Mouse (Mus musculus): ENCODE data around the gene Slc9b1. TPM values are rescaled to one million over a fixed set of nuclear protein-coding genes. Genes with fewer than 3 reads are reported as not detected.

The Slc9b1 gene
- polyA plus RNA-seq, 1 experiment: not detected

DNA sequence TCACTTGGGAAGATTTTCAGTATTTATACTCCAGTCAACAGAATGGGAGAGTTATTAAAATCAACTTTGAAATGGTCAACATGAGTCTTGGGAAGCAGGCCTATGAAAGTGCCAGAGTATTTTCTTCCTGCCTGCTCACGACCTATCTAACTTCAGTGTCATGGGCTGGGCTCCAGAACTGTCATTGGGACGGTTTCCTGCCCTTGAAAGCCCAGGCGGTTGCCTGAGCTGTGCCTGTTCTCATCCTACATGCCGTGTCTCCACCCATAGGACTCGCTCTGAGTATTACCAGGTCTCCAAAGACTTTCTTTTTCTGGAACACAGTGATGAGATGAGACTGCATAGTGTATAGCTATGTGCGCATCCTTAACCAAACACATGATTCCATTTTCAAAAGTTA lies 45.4 kb downstream of the Slc9b1 start:
- WGBS: 63% methylated on average over 6 of the region's 6 CpGs
- no peak for TF ChIP-seq CTCF (IDR thresholded peaks at IDR 0.05; ENCODE audit: borderline replicate concordance, insufficient read depth, low read depth, low read length)
- no peak for TF ChIP-seq POLR2A (IDR thresholded peaks at IDR 0.05; ENCODE audit: borderline replicate concordance, insufficient read depth, low read length)
- Histone ChIP-seq H3K27me3 (ENCODE audit: control insufficient read depth, insufficient read depth, low read length) (no peaks in the 10 kb centered on the region), H3K27ac (ENCODE audit: insufficient read depth, low read length) (no peak overlapping the region), H3K4me3 (replicated peaks; ENCODE audit: insufficient read depth, low read depth, low read length) (no peak overlapping the region), H3K4me1 (ENCODE audit: control insufficient read depth, insufficient read depth, low read length) (no peaks in the 10 kb centered on the region)
- DNase-seq: no peak

GRCm38 (mm10) chr3:135395085-135395484 lies 47.3 kb downstream of the Slc9b1 start:
- TF ChIP-seq CTCF (IDR thresholded peaks at IDR 0.05; ENCODE audit: borderline replicate concordance, insufficient read depth, low read depth, low read length): no peak
- TF ChIP-seq POLR2A (IDR thresholded peaks at IDR 0.05; ENCODE audit: borderline replicate concordance, insufficient read depth, low read length): no peak
- H3K4me1 ChIP-seq (ENCODE audit: control insufficient read depth, insufficient read depth, low read length): no peaks in the 10 kb centered on the region
- no peak for DNase-seq
- no peak overlapping the region for H3K27ac ChIP-seq (ENCODE audit: insufficient read depth, low read length)
- 81% methylated on average over 5 of the region's 5 CpGs for WGBS
- H3K4me3 ChIP-seq (replicated peaks; ENCODE audit: insufficient read depth, low read depth, low read length): no peak overlapping the region
- H3K27me3 ChIP-seq (ENCODE audit: control insufficient read depth, insufficient read depth, low read length): no peaks in the 10 kb centered on the region

DNA sequence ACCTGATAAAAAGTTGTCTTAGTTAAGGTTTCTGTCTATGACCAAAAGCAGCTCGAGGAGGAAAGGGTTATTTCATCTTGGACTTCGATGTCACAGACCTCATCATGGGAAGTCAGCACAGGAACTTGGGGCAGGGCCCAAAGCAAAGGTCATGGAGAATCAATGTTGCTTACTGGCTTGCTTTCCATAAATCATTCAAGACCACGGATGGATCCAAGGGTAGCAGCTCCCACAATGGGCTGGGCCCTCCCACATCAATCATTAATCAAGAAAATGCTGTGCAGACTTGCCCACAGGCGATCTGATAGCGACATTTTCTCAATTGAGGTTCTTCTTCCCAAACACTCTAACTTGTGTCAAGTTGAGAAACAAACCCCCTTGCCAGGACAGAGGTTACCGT lies 48.3 kb downstream of the Slc9b1 start:
- H3K27ac ChIP-seq (ENCODE audit: insufficient read depth, low read length): no peak overlapping the region
- no peaks in the 10 kb centered on the region for H3K4me1 ChIP-seq (ENCODE audit: control insufficient read depth, insufficient read depth, low read length)
- DNase-seq: no peak
- no peak overlapping the region for H3K4me3 ChIP-seq (replicated peaks; ENCODE audit: insufficient read depth, low read depth, low read length)
- WGBS: 74% methylated on average over 6 of the region's 6 CpGs
- no peaks in the 10 kb centered on the region for H3K27me3 ChIP-seq (ENCODE audit: control insufficient read depth, insufficient read depth, low read length)
- TF ChIP-seq POLR2A (IDR thresholded peaks at IDR 0.05; ENCODE audit: borderline replicate concordance, insufficient read depth, low read length) (no peak), CTCF (IDR thresholded peaks at IDR 0.05; ENCODE audit: borderline replicate concordance, insufficient read depth, low read depth, low read length) (no peak)

- Histone ChIP-seq H3K4me3 (replicated peaks; ENCODE audit: insufficient read depth, low read depth, low read length) (no peak overlapping the region), H3K27me3 (ENCODE audit: control insufficient read depth, insufficient read depth, low read length) (no peaks in the 10 kb centered on the region), H3K4me1 (ENCODE audit: control insufficient read depth, insufficient read depth, low read length) (no peaks in the 10 kb centered on the region), H3K27ac (ENCODE audit: insufficient read depth, low read length) (no peak overlapping the region)
- no peak for DNase-seq
- TF ChIP-seq CTCF (IDR thresholded peaks at IDR 0.05; ENCODE audit: borderline replicate concordance, insufficient read depth, low read depth, low read length) (no peak), POLR2A (IDR thresholded peaks at IDR 0.05; ENCODE audit: borderline replicate concordance, insufficient read depth, low read length) (no peak)
Measured at GRCm38 (mm10) chr3:135397112-135397511, 49.3 kb downstream of the Slc9b1 start.

DNA sequence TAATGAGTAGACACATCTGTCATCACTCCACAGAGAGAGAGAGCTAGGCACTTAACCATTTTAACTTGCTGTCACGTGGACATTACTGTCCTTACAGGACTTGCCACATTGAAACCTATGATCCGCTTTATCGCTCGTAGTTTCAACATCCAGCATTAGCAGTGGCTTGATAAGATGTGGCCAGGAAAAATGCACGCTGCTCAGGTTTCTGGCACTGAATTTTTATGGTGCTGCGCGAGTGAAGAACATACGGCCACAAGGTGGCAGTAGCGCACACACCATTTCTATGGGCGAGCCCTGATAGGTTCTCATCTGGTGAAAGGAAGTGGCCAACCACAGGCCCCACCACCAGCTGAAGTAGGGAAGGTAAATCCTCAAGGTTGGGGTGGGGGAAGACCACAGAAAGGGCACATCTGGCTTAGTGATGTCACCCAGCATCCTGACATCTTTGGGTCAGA lies 54.4 kb downstream of the Slc9b1 start:
- DNase-seq: peak; percentile 78 to 86
- WGBS: 8% methylated on average over 10 of the region's 10 CpGs
- H3K4me1 ChIP-seq (ENCODE audit: control insufficient read depth, insufficient read depth, low read length): no peaks in the 10 kb centered on the region
- no peak overlapping the region for H3K4me3 ChIP-seq (replicated peaks; ENCODE audit: insufficient read depth, low read depth, low read length)
- no peak overlapping the region for H3K27ac ChIP-seq (ENCODE audit: insufficient read depth, low read length)
- no peaks in the 10 kb centered on the region for H3K27me3 ChIP-seq (ENCODE audit: control insufficient read depth, insufficient read depth, low read length)
- no peak for TF ChIP-seq POLR2A (IDR thresholded peaks at IDR 0.05; ENCODE audit: borderline replicate concordance, insufficient read depth, low read length)
- peak; percentile 81 for TF ChIP-seq CTCF (IDR thresholded peaks at IDR 0.05; ENCODE audit: borderline replicate concordance, insufficient read depth, low read depth, low read length)

DNA sequence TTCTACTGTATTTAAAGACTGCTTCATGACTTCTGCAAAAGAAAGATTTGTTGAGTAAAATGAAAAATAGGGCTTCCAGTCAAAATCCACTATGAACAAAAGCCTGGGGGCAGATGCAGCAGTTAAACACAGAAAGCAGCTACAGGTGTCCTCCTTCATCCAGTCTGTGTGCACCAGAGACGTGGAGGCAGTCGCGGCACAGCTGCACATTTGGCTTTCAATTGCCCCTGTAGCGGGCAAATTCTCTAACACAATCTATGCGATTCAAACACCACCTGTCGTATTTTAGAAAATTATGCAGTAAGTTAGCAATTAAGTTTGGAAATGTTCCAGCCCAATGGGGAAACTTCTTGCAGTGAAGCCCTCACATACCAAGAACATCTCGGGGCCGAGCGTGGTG lies 55.4 kb downstream of the Slc9b1 start:
- no peaks in the 10 kb centered on the region for H3K27me3 ChIP-seq (ENCODE audit: control insufficient read depth, insufficient read depth, low read length)
- DNase-seq: no peak
- TF ChIP-seq POLR2A (IDR thresholded peaks at IDR 0.05; ENCODE audit: borderline replicate concordance, insufficient read depth, low read length) (no peak), CTCF (IDR thresholded peaks at IDR 0.05; ENCODE audit: borderline replicate concordance, insufficient read depth, low read depth, low read length) (no peak)
- H3K4me1 ChIP-seq (ENCODE audit: control insufficient read depth, insufficient read depth, low read length): no peaks in the 10 kb centered on the region
- 72% methylated on average over 9 of the region's 9 CpGs for WGBS
- H3K27ac ChIP-seq (ENCODE audit: insufficient read depth, low read length): no peak overlapping the region
- H3K4me3 ChIP-seq (replicated peaks; ENCODE audit: insufficient read depth, low read depth, low read length): no peak overlapping the region

DNA sequence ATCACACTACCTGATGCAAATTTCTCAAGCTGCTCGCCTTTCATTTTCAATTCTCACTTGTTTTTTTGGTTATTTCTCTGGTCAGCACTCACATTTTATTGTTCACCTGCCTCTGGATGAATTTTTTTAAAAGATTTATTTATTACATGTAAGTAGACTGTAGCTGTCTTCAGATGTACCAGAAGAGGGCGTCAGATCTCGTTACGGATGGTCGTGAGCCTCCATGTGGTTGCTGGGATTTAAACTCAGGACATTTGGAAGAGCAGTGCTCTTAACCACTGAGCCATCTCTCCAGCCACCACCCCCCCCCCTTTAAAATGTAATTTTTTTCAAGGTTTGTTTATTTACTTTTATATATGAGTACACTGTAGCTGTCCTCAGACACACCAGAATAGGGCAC lies 56.0 kb downstream of the Slc9b1 start:
- Histone ChIP-seq H3K27me3 (ENCODE audit: control insufficient read depth, insufficient read depth, low read length) (no peaks in the 10 kb centered on the region), H3K27ac (ENCODE audit: insufficient read depth, low read length) (no peak overlapping the region), H3K4me1 (ENCODE audit: control insufficient read depth, insufficient read depth, low read length) (no peaks in the 10 kb centered on the region), H3K4me3 (replicated peaks; ENCODE audit: insufficient read depth, low read depth, low read length) (no peak overlapping the region)
- no peak for DNase-seq
- 66% methylated on average over 5 of the region's 5 CpGs for WGBS
- TF ChIP-seq CTCF (IDR thresholded peaks at IDR 0.05; ENCODE audit: borderline replicate concordance, insufficient read depth, low read depth, low read length): no peak

DNA sequence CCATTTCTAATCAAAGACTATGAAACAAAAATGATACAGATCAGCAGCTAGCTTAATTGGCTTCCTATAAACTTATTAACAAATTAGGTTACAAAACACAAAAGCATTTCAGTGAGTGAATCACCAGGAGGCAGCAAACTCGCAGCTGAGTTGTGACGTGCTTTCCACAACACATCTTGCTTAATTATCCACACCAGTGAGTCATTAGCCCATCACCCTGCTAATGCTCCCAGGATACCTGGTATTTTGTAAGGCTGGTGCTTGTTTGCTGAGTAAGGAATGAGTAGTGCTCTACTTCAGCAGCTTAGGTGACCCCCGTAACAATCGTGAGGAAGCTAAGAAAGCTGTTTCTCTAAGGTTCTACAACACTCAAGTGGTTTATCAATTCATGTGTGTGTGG lies 56.8 kb downstream of the Slc9b1 start:
- no peak overlapping the region for H3K4me3 ChIP-seq (replicated peaks; ENCODE audit: insufficient read depth, low read depth, low read length)
- no peak overlapping the region for H3K27ac ChIP-seq (ENCODE audit: insufficient read depth, low read length)
- no peaks in the 10 kb centered on the region for H3K27me3 ChIP-seq (ENCODE audit: control insufficient read depth, insufficient read depth, low read length)
- H3K4me1 ChIP-seq (ENCODE audit: control insufficient read depth, insufficient read depth, low read length): no peaks in the 10 kb centered on the region
- DNase-seq: no peak
- 65% methylated on average over 4 of the region's 4 CpGs for WGBS
- TF ChIP-seq CTCF (IDR thresholded peaks at IDR 0.05; ENCODE audit: borderline replicate concordance, insufficient read depth, low read depth, low read length) (no peak), POLR2A (IDR thresholded peaks at IDR 0.05; ENCODE audit: borderline replicate concordance, insufficient read depth, low read length) (no peak)
